In the genomic region with DNA sequence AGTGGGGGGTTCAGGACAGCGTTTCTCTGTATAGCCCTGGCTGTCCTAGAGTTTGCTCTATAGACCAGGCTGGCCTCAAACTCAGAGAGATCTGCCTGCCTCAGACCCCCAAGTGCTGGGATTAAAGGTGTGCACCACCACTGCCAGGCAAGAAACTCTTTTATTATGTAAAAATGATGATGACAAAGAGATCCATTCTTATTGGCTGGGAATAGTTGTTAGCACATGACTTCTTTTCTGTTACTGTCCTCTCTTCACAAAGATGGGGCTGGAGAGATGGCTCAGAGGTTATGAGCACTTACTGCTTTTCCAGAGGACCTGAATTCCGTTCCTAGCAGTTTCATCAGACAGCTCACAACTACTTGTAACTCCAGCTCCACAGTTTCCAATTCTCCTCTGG, we compare ENCODE assay signal across 28 mouse cellular contexts. TPM values are rescaled to one million over a fixed set of nuclear protein-coding genes. Genes with fewer than 3 reads are reported as not detected.
DNase-seq lines count a peak whose midpoint lies in the region; ATAC-seq and TF ChIP-seq lines count a peak whose summit lies in the region.
"Had no signal": no experiment of that assay in that cellular context is flagged by ENCODE, and none has a peak within 500 bp of the region (broad histone marks: within the 10 kb centered on the region; RNA-seq: fewer than 3 reads in every experiment).

No protein-coding gene starts in this region.

- H3K9ac ChIP-seq in ES-E14 (ENCODE audit: insufficient read depth, low read depth, low read length, poor library complexity, severe bottlenecking), result no peak overlapping the region
- H3K9ac ChIP-seq: embryonic facial prominence, embryonic 13.5 days; embryonic facial prominence, embryonic 15.5 days; forebrain, embryonic 12.5 days had no signal

- H3K27ac ChIP-seq in ES-E14 (ENCODE audit: insufficient read depth, low read depth, low read length, poor library complexity, severe bottlenecking), result no peak overlapping the region
- H3K27ac ChIP-seq: embryonic facial prominence, embryonic 13.5 days; embryonic facial prominence, embryonic 15.5 days; forebrain, embryonic 10.5 days; forebrain, embryonic 12.5 days had no signal

- peak; percentile 37 for DNase-seq in heart, adult 11 months
- DNase-seq in heart, postnatal 25 days (ENCODE audit: low spot score), result no peak
- DNase-seq in ES-E14 (ENCODE audit: low read depth, low spot score), result peak; percentile 25
- peak; percentile 61 for DNase-seq in ZHBTc4 (ENCODE audit: low read depth, low spot score)
- no peak for DNase-seq in gastrocnemius, postnatal 36 days
- DNase-seq: adrenal gland, adult 2 months; adrenal gland, postnatal 10 days; adrenal gland, postnatal 25 days; B cell, adult 2 months; cerebellum, adult 11 months; cerebellum, adult 18-20 months; cerebellum, adult 8-10 months; cerebellum, adult 9-11 months; cerebellum, postnatal 14 days; cerebellum, postnatal 36 days; embryo, embryonic 11 days had no signal

- intact Hi-C loops in heart, postnatal 25 days (cut with DNase I), result loop anchor here (10.0 kb wide), 1 partner anchor 55 kb away; no protein-coding TSS in a partner anchor
- intact Hi-C loops in gastrocnemius, postnatal 36 days (cut with DNase I), result loop anchor here (10.0 kb wide), 1 partner anchor 415 kb away; no protein-coding TSS in a partner anchor

- H3K36me3 ChIP-seq in ES-E14 (ENCODE audit: control insufficient read depth, insufficient read depth, low read length, poor library complexity, severe bottlenecking), result no peaks in the 10 kb centered on the region
- H3K36me3 ChIP-seq: embryonic facial prominence, embryonic 13.5 days; embryonic facial prominence, embryonic 15.5 days; forebrain, embryonic 10.5 days; forebrain, embryonic 12.5 days had no signal

- H3K4me1 ChIP-seq in ES-E14 (ENCODE audit: control insufficient read depth in 2 of 2, insufficient read depth in 2 of 2, low read length in 2 of 2, poor library complexity in 1 of 2), result peaks cover 1 to 11% of the 10 kb centered on the region in 2 experiments; a peak in 2 of 4 replicates
- H3K4me1 ChIP-seq: embryonic facial prominence, embryonic 13.5 days; embryonic facial prominence, embryonic 15.5 days; forebrain, embryonic 10.5 days; forebrain, embryonic 12.5 days had no signal

- no peak for ATAC-seq in megakaryocyte-erythroid progenitor cell, adult 5-6 weeks (replicated peaks; ENCODE audit: low FRiP score, low TSS enrichment, poor library complexity, severe bottlenecking)
- ATAC-seq: CD4-positive, CD25-positive, alpha-beta regulatory T cell, adult 4 months; forebrain, embryonic 14.5 days; forebrain, embryonic 16.5 days had no signal

- in situ Hi-C loops in ES-E14 (cut with MboI; ENCODE audit: low sequenced_read_pairs in 2 of 2, unreplicated experiment in 2 of 2), result no loop called here

- no peak overlapping the region for H3K4me3 ChIP-seq in ES-E14 (ENCODE audit: insufficient read depth in 1 of 2, low read depth in 1 of 2, low read length in 2 of 2, poor library complexity in 1 of 2, severe bottlenecking in 1 of 2)
- H3K4me3 ChIP-seq: embryonic facial prominence, embryonic 13.5 days; embryonic facial prominence, embryonic 15.5 days; erythroblast, embryonic 14.5 days; forebrain, embryonic 10.5 days; forebrain, embryonic 12.5 days had no signal

- no peaks in the 10 kb centered on the region for H3K9me3 ChIP-seq in ES-E14 (ENCODE audit: control insufficient read depth, insufficient read depth, low read depth, low read length)
- H3K9me3 ChIP-seq: embryonic facial prominence, embryonic 13.5 days; embryonic facial prominence, embryonic 15.5 days; forebrain, embryonic 10.5 days; forebrain, embryonic 12.5 days had no signal

TF ChIP-seq in ES-E14, 5 proteins besides CTCF, POLR2A, EP300 and RAD21:
- no peak for TF ChIP-seq HCFC1 (IDR thresholded peaks at IDR 0.05; ENCODE audit: borderline replicate concordance, insufficient read depth, low read length)
- no peak for TF ChIP-seq CHD2 (IDR thresholded peaks at IDR 0.05; ENCODE audit: low read depth, low read length)
- no peak for TF ChIP-seq ZNF384 (IDR thresholded peaks at IDR 0.05; ENCODE audit: low read depth, low read length)
- no peak for TF ChIP-seq ZC3H11A (IDR thresholded peaks at IDR 0.05; ENCODE audit: borderline replicate concordance, low read depth, low read length)
- no peak for TF ChIP-seq MAFK (IDR thresholded peaks at IDR 0.05; ENCODE audit: insufficient read depth, low read depth, low read length)

RNA-seq across cellular contexts. Expression of a gene that starts 14.4 kb away (rescaled TPM):
- total RNA-seq in heart, postnatal 25 days (2021), result 10 to 100 TPM; 72.9 to 74.0 TPM
- total RNA-seq in ES-E14 (2012; rRNA removed), result 0.54 and 0.63 TPM in 2 replicates
- 0.85 TPM in 1 of 2 replicates, not detected in the other for total RNA-seq in megakaryocyte-erythroid progenitor cell, adult 5-6 weeks (2014; fragmentation: Nextera tagmentation)
- not detected in 2 replicates for total RNA-seq in megakaryocyte-erythroid progenitor cell, adult 5-6 weeks (2017)
- total RNA-seq in gastrocnemius, postnatal 36 days (2021), result 10 to 100 TPM; 86.5 to 96.4 TPM
- total RNA-seq: adrenal gland, adult 2 months; adrenal gland, postnatal 25 days; CH12.LX; common myeloid progenitor, adult 5-6 weeks; MEL had no signal

Comparison
In these comparisons a context has a peak if more than half of its experiments do, and no peak if none do; other contexts are left out.
1. DNase-seq: peak in heart, adult 11 months (single experiment), ES-E14 (single experiment) and ZHBTc4 (single experiment); none in heart, postnatal 25 days (single experiment) and gastrocnemius, postnatal 36 days (0 of 2).
2. RNA of a gene that starts 14.4 kb away (total RNA-seq): 86.5 to 96.4 TPM in gastrocnemius, postnatal 36 days and 72.9 to 74.0 TPM in heart, postnatal 25 days; 0.85 TPM in megakaryocyte-erythroid progenitor cell, adult 5-6 weeks and 0.54 to 0.63 TPM in ES-E14; every median in the first group is over 10 times any median in the second.